Mouse (Mus musculus): ENCODE data around the gene Lgals7. TPM values are rescaled to one million over a fixed set of nuclear protein-coding genes. Genes with fewer than 3 reads are reported as not detected.
"Not testable (repeated sequence)": the region's sequence is repeated elsewhere in the genome, so short reads cannot be mapped to it uniquely, and the experiment has no call there.

Gene Lgals7
- polyA plus RNA-seq, 1 experiment: 4.3 TPM

DNA sequence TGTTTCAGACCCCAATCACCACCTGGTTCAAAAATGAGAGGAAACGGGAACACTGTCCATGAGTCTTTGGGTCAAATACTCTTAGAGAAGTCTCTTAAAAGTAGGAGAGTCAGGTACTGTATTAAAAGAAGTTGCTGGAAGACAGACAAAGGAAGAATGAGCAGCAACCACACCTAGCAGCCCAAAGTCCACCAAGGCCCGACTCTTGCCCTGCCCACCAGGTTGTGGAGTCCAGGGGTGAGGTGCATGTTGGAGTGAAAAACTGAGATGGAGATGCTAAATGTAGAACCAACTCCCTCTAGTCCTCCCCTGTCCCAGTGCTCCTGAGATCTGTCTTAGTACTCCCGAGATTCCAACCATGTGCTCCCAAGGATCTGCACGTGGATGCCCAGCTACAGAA, 13.0 kb upstream of the Lgals7 start:
- Histone ChIP-seq H3K4me3 (ENCODE audit: insufficient read depth, low read length) (no peak overlapping the region), H3K4me1 (ENCODE audit: control insufficient read depth, insufficient read depth, low read length) (0 out of 2 replicates have a peak, but pooled peaks cover 3% of the 10 kb centered on the region), H3K27ac (ENCODE audit: insufficient read depth, low read length) (no peak overlapping the region)
- TF ChIP-seq CTCF (IDR thresholded peaks at IDR 0.05; ENCODE audit: borderline replicate concordance, insufficient read depth, low read length) (no peak), POLR2A (IDR thresholded peaks at IDR 0.05; ENCODE audit: low read depth, low read length) (no peak)

DNA sequence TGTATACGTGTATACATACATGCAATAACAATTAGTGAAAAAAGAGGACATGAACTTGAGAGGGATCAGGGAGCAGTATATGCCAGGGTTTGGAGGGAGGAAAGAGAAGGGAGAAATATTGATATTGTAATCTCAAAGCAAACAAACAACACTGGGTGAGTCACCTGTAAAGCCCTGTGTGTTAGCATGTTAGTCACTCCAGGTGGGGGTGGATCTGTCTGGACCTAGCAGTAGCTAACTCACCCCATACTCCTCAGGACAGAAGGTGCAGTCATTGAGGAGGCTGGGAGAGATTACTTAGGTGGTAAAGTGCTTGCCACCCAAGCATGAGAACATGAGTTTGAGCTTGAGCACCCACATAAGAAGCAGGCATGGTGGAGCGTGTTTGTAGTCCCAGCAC, 3.7 kb upstream of the Lgals7 start:
- no peak for TF ChIP-seq CTCF (IDR thresholded peaks at IDR 0.05; ENCODE audit: borderline replicate concordance, insufficient read depth, low read length)
- no peak for TF ChIP-seq POLR2A (IDR thresholded peaks at IDR 0.05; ENCODE audit: low read depth, low read length)

DNA sequence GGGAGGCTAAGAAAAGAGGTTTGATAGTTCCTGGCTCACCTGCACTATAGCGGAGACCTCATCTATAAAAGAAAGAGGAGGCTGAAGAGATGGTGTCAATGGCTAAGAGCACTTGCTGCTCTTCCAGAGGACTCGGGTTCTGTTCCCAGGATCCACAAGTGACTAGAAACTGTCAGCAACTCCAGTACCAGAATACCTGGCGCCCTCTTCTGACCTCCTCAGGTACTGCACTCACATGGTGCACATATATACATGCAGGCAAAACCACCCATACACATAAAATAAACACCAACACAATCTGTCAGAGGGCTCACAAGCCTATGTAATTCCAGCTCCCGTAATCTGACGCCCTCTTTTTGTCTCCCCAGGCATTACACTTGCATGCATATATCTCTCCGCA, 2.8 kb upstream of the Lgals7 start:
- Histone ChIP-seq H3K4me3 (ENCODE audit: insufficient read depth, low read length) (no peak overlapping the region), H3K4me1 (ENCODE audit: control insufficient read depth, insufficient read depth, low read length) (peaks cover 9% of the 10 kb centered on the region; the same call in 1 of the 2 replicates), H3K27ac (ENCODE audit: insufficient read depth, low read length) (no peak overlapping the region)
- no peak for TF ChIP-seq CTCF (IDR thresholded peaks at IDR 0.05; ENCODE audit: borderline replicate concordance, insufficient read depth, low read length)
- no peak for TF ChIP-seq POLR2A (IDR thresholded peaks at IDR 0.05; ENCODE audit: low read depth, low read length)

More for the DNA sequence above, 3.7 kb upstream of the Lgals7 start:
- no peak overlapping the region for H3K27ac ChIP-seq (ENCODE audit: insufficient read depth, low read length)
- no peak overlapping the region for H3K4me3 ChIP-seq (ENCODE audit: insufficient read depth, low read length)
- H3K4me1 ChIP-seq (ENCODE audit: control insufficient read depth, insufficient read depth, low read length): peaks cover 9% of the 10 kb centered on the region; the same call in 1 of the 2 replicates

DNA sequence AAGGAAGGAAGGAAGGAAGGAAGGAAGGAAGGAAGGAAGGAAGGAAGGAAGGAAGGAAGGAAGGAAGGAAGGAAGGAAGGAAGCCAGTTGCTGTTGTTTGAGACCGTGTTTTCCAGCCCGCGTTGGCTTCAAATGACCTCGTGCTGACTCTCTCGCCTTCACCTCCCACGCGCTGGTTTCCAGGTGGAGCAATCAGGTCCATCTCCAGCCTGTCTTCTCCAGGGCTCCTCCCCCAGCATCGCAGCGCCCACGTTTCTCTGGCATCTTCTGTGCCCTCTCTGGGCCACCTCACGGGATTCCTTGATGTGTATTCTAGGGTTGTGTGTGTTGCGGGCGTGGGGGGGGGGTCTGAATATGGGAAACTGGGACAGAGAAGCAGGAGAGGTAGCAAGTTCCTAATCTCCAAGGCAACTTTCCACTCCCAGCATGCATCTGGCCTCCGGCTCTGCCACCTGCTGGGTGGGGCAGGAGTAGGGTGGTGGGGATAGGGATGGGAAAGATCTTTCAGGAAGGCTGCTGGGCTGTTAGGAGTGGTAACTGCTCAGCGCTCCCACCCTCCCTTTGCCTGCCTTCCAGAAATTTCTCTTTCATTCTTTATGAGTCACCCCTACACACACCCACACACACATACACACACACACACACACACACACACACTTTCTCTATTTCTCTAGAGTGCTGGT, 695 bp upstream of the Lgals7 start:
- TF ChIP-seq CTCF (IDR thresholded peaks at IDR 0.05; ENCODE audit: borderline replicate concordance, insufficient read depth, low read length) (no peak), POLR2A (IDR thresholded peaks at IDR 0.05; ENCODE audit: low read depth, low read length) (no peak)
- H3K4me3 ChIP-seq (ENCODE audit: insufficient read depth, low read length): no peak overlapping the region
- no peak overlapping the region for H3K27ac ChIP-seq (ENCODE audit: insufficient read depth, low read length)
- peaks cover 9% of the 10 kb centered on the region; the same call in 1 of the 2 replicates for H3K4me1 ChIP-seq (ENCODE audit: control insufficient read depth, insufficient read depth, low read length)

DNA sequence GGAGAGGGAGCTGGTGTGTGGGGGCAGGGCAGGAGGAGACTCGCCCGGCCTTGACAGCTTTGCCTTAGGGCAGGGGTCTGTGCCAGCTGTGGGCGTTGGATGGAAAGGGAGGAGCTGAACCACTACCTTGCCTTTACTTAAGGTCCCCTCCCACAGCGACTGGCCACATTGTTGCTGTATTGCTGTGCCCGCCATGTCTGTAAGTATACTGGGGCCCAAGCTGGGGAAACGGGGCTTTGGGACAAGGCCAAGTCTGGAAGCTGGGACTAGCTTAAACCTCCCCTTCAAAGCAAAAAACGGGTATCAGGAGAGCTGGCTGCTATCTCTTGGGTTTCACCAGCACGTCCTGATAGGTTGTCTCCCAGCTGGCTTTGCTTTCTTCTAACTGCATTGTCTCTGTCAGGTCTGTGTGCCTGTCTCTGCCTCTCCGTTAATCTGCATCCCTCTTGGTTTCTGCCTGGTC, 666 bp downstream of the Lgals7 start:
- Histone ChIP-seq H3K4me3 (ENCODE audit: insufficient read depth, low read length) (no peak overlapping the region), H3K4me1 (ENCODE audit: control insufficient read depth, insufficient read depth, low read length) (peaks cover 9% of the 10 kb centered on the region; the same call in 1 of the 2 replicates), H3K27ac (ENCODE audit: insufficient read depth, low read length) (no peak overlapping the region)
- TF ChIP-seq CTCF (IDR thresholded peaks at IDR 0.05; ENCODE audit: borderline replicate concordance, insufficient read depth, low read length): no peak
- no peak for TF ChIP-seq POLR2A (IDR thresholded peaks at IDR 0.05; ENCODE audit: low read depth, low read length)

DNA sequence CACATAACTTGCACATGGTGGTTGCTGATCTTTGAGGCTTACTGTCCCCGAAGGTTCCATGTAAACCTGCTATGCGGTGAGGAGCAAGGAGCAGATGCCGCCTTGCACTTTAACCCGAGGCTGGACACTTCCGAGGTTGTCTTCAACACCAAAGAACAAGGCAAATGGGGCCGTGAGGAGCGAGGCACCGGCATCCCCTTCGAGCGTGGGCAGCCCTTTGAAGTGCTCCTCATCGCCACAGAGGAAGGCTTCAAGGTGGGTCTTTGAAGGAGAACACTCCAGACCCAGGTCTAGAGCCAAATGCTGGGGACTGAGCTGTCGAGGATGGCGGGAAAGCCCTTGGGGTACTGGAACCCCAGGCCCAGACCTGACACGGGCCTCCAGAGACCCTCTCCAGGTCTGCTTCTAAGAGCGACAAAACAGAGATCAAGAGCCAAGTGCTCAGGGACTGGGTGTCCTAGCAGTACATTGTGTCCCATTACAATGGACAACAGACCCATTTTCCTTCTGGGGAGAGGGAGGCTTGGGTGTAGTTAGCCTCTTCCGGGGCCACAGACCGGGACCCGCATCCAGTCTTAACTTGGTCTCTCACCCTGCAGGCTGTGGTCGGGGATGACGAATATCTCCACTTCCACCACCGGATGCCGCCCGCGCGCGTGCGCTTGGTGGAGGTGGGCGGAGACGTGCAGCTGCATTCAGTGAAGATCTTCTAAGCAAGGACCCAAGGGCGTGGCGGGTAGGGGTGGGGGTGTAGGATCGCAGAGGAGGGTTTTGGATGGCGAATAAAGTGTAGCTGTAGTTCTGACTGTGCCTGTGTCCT, 2.0 kb downstream of the Lgals7 start:
- Histone ChIP-seq H3K4me1 (ENCODE audit: control insufficient read depth, insufficient read depth, low read length) (peaks cover 9% of the 10 kb centered on the region; the same call in 1 of the 2 replicates), H3K4me3 (ENCODE audit: insufficient read depth, low read length) (no peak overlapping the region), H3K27ac (ENCODE audit: insufficient read depth, low read length) (peak overlapping the region; percentile 36; the same call in 1 of the 2 replicates)
- TF ChIP-seq POLR2A (IDR thresholded peaks at IDR 0.05; ENCODE audit: low read depth, low read length): peak; percentile 50; the same call in 1 of the 2 replicates
- TF ChIP-seq CTCF (IDR thresholded peaks at IDR 0.05; ENCODE audit: borderline replicate concordance, insufficient read depth, low read length): no peak

DNA sequence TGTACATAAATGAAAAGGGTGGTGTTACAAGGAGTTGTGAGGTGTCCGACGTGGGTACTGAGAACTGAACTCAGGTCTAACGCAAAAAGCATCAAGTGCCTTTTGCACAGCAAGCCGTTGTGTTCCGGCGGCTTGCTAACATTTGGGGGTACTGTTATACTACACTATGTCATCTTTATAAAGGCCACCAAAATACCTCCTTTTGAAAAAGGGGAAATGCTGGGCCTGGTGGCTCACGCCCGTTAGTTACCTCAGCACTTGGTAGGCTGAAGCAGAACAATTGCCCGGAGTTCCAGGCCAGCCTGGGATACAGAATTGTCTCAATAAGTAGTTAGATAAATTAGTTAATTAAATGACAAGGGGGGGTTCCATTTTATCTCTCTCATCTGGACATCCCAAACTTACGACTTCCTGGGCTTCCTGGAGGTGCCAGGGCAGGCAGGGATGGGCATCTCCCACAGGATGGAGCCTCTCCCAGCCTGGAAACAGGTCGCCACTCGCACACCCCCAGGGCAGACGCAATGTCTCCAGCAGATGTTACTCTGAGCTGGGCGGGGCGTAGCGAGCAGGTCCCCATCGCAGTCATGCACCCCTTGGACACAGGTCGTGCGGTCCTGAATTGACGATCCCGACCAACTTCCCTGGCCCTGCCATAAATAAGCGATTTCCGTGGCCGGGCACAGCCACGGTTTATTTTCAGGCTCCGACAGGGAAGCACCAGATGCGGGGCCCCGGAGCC, 3.3 kb downstream of the Lgals7 start:
- TF ChIP-seq POLR2A (IDR thresholded peaks at IDR 0.05; ENCODE audit: low read depth, low read length) (no peak), CTCF (IDR thresholded peaks at IDR 0.05; ENCODE audit: borderline replicate concordance, insufficient read depth, low read length) (no peak)
- peaks cover 9% of the 10 kb centered on the region; the same call in 1 of the 2 replicates for H3K4me1 ChIP-seq (ENCODE audit: control insufficient read depth, insufficient read depth, low read length)
- no peak overlapping the region for H3K27ac ChIP-seq (ENCODE audit: insufficient read depth, low read length)
- no peak overlapping the region for H3K4me3 ChIP-seq (ENCODE audit: insufficient read depth, low read length)

DNA sequence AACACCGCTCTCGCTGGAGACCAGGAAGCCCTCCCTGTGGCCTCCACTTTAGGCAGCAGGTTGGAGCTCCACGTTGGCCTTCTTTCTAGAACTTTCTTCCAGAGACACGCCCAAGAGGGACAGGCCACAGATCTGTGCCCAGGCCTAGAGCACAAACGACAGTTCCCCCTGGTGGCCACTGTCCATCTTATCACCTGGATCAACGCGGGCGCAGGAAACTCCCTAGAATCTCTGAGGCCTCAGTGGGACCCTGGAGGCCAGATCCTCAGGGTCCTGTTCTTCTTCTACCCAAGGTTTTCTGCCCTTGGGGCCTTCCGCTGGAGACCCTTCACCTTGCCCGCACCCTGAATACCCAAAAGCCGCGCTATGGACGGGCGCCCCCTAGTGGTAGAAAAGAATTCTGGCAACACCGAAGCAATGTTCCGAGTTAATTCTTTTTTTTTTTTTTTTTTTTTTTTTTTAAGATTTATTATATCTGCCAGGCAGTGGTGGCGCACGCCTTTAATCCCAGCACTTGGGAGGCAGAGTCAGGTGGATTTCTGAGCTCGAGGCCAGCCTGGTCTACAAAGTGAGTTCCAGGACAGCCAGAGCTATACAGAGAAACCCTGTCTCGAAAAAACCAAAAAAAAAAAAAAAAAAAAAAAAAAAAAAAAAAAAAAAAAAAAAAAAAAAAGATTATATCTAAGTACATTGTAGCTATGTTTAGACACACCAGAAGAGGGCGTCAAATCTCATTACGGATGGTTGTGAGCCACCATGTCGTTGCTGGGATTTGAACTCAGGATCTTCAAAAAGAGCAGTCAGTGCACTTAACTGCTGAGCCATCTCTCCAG, 4.1 kb downstream of the Lgals7 start:
- not testable (repeated sequence) for H3K4me1 ChIP-seq (ENCODE audit: control insufficient read depth, insufficient read depth, low read length); H3K4me3 ChIP-seq (ENCODE audit: insufficient read depth, low read length); H3K27ac ChIP-seq (ENCODE audit: insufficient read depth, low read length)
- TF ChIP-seq CTCF (IDR thresholded peaks at IDR 0.05; ENCODE audit: borderline replicate concordance, insufficient read depth, low read length): peak; percentile 42

All from embryonic fibroblast, embryonic 13.5 days (primary cell).